Mouse (Mus musculus) ES-Bruce4 (cell line): ENCODE data around the gene Slc7a7. TPM values are rescaled to one million over a fixed set of nuclear protein-coding genes. Genes with fewer than 3 reads are reported as not detected.

Source experiments
- H3K27ac ChIP-seq: 2 replicates; pipeline ENCODE4 v1.5.1; 2012; ENCODE audit warnings: low read length, inconsistent platforms; ENCODE audit not compliant: insufficient read depth
- H3K27me3 ChIP-seq: 2 replicates; pipeline ENCODE4 v1.6.1; 2012; ENCODE audit warnings: mild to moderate bottlenecking, low read length, inconsistent platforms; ENCODE audit not compliant: control insufficient read depth, poor library complexity, insufficient read depth, severe bottlenecking
- H3K36me3 ChIP-seq: 2 replicates; pipeline ENCODE4 v1.6.1; 2012; ENCODE audit warnings: inconsistent platforms, mild to moderate bottlenecking, low read length, moderate library complexity; ENCODE audit not compliant: control insufficient read depth, poor library complexity, insufficient read depth, severe bottlenecking
- H3K4me1 ChIP-seq: one replicate; pipeline ENCODE4 v1.8.1; 2011; ENCODE audit warnings: low read length; ENCODE audit not compliant: control insufficient read depth, insufficient read depth
- H3K4me3 ChIP-seq: 2 replicates; pipeline ENCODE4 v1.5.1; 2011; ENCODE audit warnings: low read depth, mild to moderate bottlenecking, low read length
- H3K9ac ChIP-seq: 2 replicates; pipeline ENCODE4 v1.6.1; 2012; ENCODE audit warnings: low read depth, mild to moderate bottlenecking, inconsistent platforms; ENCODE audit not compliant: poor library complexity, severe bottlenecking
- H3K9me3 ChIP-seq: replicated peaks from 2 replicates; pipeline ENCODE4 v1.6.1; 2012; ENCODE audit warnings: mild to moderate bottlenecking, low read length, inconsistent platforms; ENCODE audit not compliant: control insufficient read depth, poor library complexity, insufficient read depth, severe bottlenecking
- CTCF ChIP-seq: IDR thresholded peaks from one replicate; pipeline ENCODE4 v1.8.1; 2011; ENCODE audit warnings: low read depth, low read length
- EP300 ChIP-seq: IDR thresholded peaks from 2 replicates; pipeline ENCODE4 v1.6.1; 2011; ENCODE audit warnings: low read depth, low read length; ENCODE audit not compliant: insufficient read depth
- POLR2A ChIP-seq: IDR thresholded peaks from one replicate; pipeline ENCODE4 v1.8.1; 2011; ENCODE audit warnings: low read length; ENCODE audit not compliant: insufficient read depth
- polyA plus RNA-seq: library from polyadenylated mRNA; stranded (reverse); fragments of >200 nt; gene quantifications from 2 replicates; pipeline ENCODE4 v1.2.4, GENCODE M21; 2011; ENCODE audit warnings: low read depth; ENCODE audit not compliant: missing spikeins, insufficient read depth, insufficient read length

Slc7a7 gene
- polyA plus RNA-seq, 1 experiment: 46.6 TPM

DNA sequence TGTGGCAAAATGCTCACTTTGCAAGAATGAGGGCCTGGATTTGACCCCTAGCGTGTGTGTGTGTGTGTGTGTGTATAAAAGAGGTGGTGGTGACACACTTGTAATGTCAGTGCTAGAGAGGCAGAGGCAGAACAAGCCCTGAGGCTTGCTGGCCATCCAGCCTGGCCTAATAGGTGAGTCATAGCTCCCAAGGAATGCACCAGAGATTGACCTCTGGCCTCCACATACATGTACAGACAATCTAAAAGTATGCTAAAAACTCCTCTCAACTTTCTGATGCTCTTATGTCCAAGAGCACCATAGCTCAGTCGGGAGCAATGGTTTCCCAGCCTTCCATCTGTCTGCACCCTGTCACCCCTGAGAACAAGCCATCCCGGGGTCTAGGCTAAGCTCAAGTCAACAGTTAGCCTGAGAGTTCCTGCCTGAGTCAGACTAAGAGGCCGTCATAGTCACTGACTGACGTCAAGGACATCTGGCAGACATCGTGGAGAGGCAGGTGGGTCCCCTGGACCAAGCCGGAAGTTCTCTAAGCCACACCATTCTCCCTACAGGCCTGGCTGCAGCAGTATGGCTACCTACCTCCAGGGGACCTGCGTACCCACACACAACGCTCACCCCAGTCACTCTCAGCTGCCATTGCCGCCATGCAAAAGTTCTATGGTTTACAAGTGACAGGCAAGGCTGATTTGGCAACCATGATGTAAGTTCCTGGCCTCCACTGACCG lies 17.8 kb upstream of the Slc7a7 start:
- no peaks in the 10 kb centered on the region for H3K27me3 ChIP-seq
- H3K4me1 ChIP-seq: peaks cover 2% of the 10 kb centered on the region
- H3K4me3 ChIP-seq: no peak overlapping the region
- no peaks in the 10 kb centered on the region for H3K36me3 ChIP-seq
- H3K9ac ChIP-seq: no peak overlapping the region
- no peak for TF ChIP-seq CTCF
- TF ChIP-seq POLR2A: no peak
- TF ChIP-seq EP300: no peak
- H3K27ac ChIP-seq: no peak overlapping the region
- H3K9me3 ChIP-seq: no peaks in the 10 kb centered on the region

DNA sequence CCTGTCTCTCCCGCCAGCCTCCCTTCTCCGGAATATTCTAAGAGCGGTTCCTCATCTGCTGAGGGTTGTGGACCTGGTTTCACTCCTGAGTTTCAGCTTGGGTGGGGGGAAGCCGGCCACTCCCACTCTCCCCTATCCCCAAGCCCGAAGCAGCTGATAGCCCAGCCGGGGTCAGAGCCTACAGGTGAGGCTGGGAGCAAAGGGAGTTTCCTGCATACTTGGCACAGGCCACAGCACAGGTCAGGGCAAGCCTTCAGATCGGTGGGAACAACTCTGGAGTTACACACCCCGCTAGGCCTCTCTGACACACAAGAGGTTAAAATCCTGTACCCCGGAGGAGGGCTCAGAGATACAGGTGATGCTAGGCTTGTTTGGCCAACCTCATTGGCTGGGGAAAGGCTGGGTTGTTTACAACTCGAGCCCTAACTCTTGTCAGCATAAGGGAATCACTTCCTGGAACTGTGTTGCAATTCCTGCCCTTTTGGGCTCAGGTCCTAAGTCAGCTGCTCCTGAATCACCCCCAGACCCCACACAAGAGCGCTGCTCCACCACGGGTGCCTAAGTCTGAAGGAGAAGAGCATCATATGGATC lies 16.5 kb upstream of the Slc7a7 start:
- Histone ChIP-seq H3K27ac (0 out of 2 replicates have a peak overlapping the region, but pooled peaks have one; percentile 20), H3K4me1 (peaks cover 2% of the 10 kb centered on the region), H3K9me3 (no peaks in the 10 kb centered on the region), H3K27me3 (no peaks in the 10 kb centered on the region), H3K36me3 (peaks cover 9% of the 10 kb centered on the region), H3K4me3 (no peak overlapping the region), H3K9ac (peak overlapping the region; percentile 94)
- TF ChIP-seq CTCF: no peak
- TF ChIP-seq POLR2A: no peak
- 0 out of 2 replicates have a peak, but pooled peaks have one; percentile 16 for TF ChIP-seq EP300

DNA sequence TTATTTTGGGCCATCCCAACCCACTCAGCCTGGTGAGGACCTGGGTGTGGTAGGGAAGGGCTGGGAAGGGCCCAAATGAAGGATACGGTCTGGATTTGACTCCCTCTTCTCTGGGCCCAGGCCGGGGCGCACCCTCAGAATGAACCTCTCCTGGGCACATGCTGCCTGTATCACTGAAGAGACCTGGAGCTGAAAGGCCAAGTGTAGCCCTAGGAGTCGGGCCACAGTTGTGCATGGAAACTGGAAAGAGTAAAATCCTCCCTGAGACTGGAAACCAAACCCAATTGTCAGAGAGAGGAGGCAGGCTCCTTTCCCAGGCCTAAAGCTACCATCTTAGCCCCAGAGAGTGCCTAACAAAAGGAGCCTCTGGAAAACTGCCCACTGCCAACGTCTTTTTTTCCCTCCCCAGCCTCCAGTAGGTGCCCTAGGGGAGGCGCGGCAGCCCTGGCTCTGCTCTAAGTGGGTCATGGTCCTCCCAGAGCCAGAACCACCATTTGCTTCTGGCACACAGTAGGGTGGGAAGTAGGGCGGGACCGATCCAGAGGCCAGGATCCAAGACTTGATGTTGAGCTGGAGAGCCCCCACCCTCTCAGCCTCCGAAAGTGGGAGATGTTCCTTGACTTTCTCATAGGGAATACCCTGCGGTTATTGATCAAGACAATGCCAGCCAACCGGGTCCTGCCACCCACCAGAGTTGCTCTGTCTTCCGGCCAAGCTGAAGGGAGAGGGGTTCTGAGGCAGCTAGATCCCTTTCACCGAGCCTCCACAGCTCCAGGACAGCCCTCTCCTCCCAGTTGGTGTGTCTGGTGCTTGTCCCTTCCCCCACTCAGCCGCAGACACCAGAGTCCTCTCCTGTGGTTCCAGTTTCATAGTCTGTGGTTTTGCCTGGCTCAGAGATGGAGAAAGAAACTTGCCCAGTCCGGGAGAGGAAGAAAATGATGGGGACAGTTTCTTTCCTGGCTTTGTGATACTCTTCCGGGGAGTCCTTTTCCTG lies 15.6 kb upstream of the Slc7a7 start:
- peaks cover 9% of the 10 kb centered on the region for H3K36me3 ChIP-seq
- peak overlapping the region; percentile 5; the same call in 1 of the 2 replicates for H3K27ac ChIP-seq
- H3K4me1 ChIP-seq: peaks cover 2% of the 10 kb centered on the region
- no peaks in the 10 kb centered on the region for H3K27me3 ChIP-seq
- TF ChIP-seq CTCF (no peak), POLR2A (no peak), EP300 (no peak)
- H3K9ac ChIP-seq: peak overlapping the region; percentile 94
- H3K9me3 ChIP-seq: no peaks in the 10 kb centered on the region
- H3K4me3 ChIP-seq: peak overlapping the region; percentile 65

DNA sequence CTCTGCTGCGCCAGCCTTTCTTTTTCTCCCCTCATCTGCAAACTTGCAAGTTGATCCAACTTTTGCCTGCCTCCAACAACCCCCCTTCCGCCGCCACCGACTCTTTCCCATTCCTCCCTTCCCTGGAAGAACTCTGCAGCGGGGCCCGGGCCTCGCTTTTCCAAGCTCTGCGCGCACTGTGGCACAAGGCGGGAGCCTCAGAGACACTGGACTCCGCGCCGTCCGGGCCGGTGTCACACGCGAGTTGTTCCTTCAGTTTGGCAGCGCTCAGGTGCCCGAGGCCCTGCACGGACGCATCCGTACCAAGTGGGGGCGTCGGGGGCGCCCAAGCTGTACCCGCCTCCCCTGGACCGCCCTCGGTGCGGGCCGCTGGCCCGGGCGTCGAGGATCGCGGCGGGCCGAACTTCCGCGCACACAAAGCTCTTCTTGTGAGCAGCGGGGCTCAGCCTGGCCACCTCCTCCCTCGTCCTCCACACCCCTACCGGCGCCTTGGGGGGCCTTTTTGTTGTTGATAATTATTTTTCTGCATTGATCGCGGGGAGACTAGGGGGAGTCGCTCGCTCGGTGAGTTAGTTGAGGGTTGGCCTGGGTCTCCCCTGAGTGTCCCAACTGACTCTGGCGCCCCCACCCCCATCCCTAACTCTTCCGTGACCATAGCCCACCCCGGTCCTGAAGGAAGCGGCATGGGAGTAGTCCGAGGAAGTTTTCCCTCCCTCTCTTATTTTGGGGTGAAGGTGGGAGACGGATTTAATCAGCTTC lies 14.7 kb upstream of the Slc7a7 start:
- Histone ChIP-seq H3K4me1 (peaks cover 2% of the 10 kb centered on the region), H3K9ac (peak overlapping the region; percentile 94), H3K27ac (no peak overlapping the region), H3K36me3 (peaks cover 9% of the 10 kb centered on the region), H3K4me3 (peak overlapping the region; percentile 65), H3K27me3 (no peaks in the 10 kb centered on the region), H3K9me3 (no peaks in the 10 kb centered on the region)
- TF ChIP-seq CTCF (no peak), POLR2A (no peak), EP300 (no peak)

DNA sequence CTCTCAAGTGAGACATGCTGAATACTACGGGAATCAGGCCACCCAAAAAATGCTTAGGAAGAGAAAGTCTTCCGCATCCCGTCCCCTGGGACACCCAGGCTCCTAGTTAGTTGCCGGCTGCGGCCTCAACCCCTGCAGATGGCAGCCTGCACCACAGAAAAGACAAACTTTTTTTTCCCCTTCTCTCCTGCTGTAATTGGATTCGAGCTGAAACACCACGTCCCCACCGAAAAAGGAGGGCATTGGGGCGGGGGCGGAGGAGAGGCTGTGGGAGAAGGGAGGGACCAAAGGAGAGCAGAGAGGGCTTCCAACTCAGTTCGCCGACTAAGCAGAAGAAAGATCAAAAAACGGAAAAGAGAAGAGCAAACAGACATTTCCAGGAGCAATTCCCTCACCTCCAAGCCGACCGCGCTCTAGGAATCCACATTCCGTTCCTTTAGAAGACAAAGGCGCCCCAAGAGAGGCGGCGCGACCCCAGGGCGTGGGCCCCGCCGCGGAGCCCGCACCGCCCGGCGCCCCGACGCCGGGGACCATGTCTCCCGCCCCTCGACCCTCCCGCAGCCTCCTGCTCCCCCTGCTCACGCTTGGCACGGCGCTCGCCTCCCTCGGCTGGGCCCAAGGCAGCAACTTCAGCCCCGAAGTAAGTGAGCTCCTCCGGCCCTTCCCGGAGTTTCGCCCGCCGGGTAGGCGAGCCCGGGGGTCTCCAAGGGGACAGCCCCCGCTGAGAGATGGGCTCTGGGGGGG lies 13.9 kb upstream of the Slc7a7 start, which contains the start of gene Mmp14:
Gene Mmp14, plus strand, starts transcription at position 279 of the 744 bp plus-strand sequence.
- Histone ChIP-seq H3K9me3 (no peaks in the 10 kb centered on the region), H3K27ac (0 out of 2 replicates have a peak within 1 kb of the TSS, but pooled peaks have one; percentile 22), H3K27me3 (no peaks in the 10 kb centered on the region), H3K4me1 (peaks cover 2% of the 10 kb centered on the region), H3K4me3 (peak within 1 kb of the TSS; percentile 65), H3K36me3 (peaks cover 9% of the 10 kb centered on the region), H3K9ac (peak within 1 kb of the TSS; percentile 94)
- TF ChIP-seq EP300 (no peak), CTCF (peak; percentile 10)
